Mouse (Mus musculus) erythroblast, embryonic 14.5 days (primary cell): ENCODE results near the gene Meis2.

Source experiments
- GATA1 ChIP-seq: IDR thresholded peaks from 2 replicates; pipeline ENCODE4 v1.6.1; 2012; ENCODE audit warnings: low read length, inconsistent platforms, mixed read lengths
- TAL1 ChIP-seq: IDR thresholded peaks from 3 replicates; pipeline ENCODE4 v1.6.1; 2012; ENCODE audit warnings: low read length, inconsistent platforms, mixed read lengths

- TF ChIP-seq GATA1 (no peak), TAL1 (no peak)
Observed at GRCm38 (mm10) chr2:115964911-115965310, 100.7 kb downstream of the Meis2 start.
